Mouse (Mus musculus): ENCODE data around the gene Ccr1. TPM values are rescaled to one million over a fixed set of nuclear protein-coding genes. Genes with fewer than 3 reads are reported as not detected.

Ccr1 gene
- polyA plus RNA-seq (2012; rRNA removed) = 1.2 and 1.3 TPM in 2 replicates

- peak within 1 kb of the TSS; percentile 16; the same call in 1 of the 2 replicates for H3K27ac ChIP-seq (ENCODE audit: insufficient read depth, low read depth, low read length)
Observed at GRCm38 (mm10) chr9:123968290-123968912, at the start of gene Ccr1. Ccr1 (minus strand) TSS chr9:123968692.

GRCm38 (mm10) chr9:124016048-124016447 is 47.6 kb upstream of the Ccr1 start:
- TF ChIP-seq POLR2A (IDR thresholded peaks at IDR 0.05; ENCODE audit: low read depth, low read length) (no peak), CTCF (IDR thresholded peaks at IDR 0.05; ENCODE audit: extremely low read depth, insufficient read length, insufficient replicate concordance, low read depth, low read length) (no peak)
- H3K4me3 ChIP-seq (ENCODE audit: low read depth, low read length) = no peak overlapping the region
- H3K27me3 ChIP-seq (ENCODE audit: control insufficient read depth, insufficient read depth, low read length) = no peaks in the 10 kb centered on the region
- no peak overlapping the region for H3K27ac ChIP-seq (ENCODE audit: insufficient read depth, low read depth, low read length)
- 67% methylated on average over 2 of the region's 2 CpGs for WGBS
- no peaks in the 10 kb centered on the region for H3K36me3 ChIP-seq (ENCODE audit: control insufficient read depth, insufficient read depth, low read length)
- no peaks in the 10 kb centered on the region for H3K4me1 ChIP-seq (ENCODE audit: control insufficient read depth, insufficient read depth, insufficient read length, low read length)

More at GRCm38 (mm10) chr9:123968290-123968912, at the start of gene Ccr1:
- WGBS = 67% methylated on average over 1 of the region's 1 CpGs
- no peak within 1 kb of the TSS for H3K4me3 ChIP-seq (ENCODE audit: low read depth, low read length)
- TF ChIP-seq CTCF (IDR thresholded peaks at IDR 0.05; ENCODE audit: extremely low read depth, insufficient read length, insufficient replicate concordance, low read depth, low read length) (no peak), POLR2A (IDR thresholded peaks at IDR 0.05; ENCODE audit: low read depth, low read length) (no peak)
- no peaks in the 10 kb centered on the region for H3K27me3 ChIP-seq (ENCODE audit: control insufficient read depth, insufficient read depth, low read length)
- H3K36me3 ChIP-seq (ENCODE audit: control insufficient read depth, insufficient read depth, low read length) = no peaks in the 10 kb centered on the region
- peaks cover 2% of the 10 kb centered on the region; the same call in 1 of the 2 replicates for H3K4me1 ChIP-seq (ENCODE audit: control insufficient read depth, insufficient read depth, insufficient read length, low read length)

GRCm38 (mm10) chr9:124014985-124015652 is 46.6 kb upstream of the Ccr1 start:
- 79% methylated on average over 2 of the region's 2 CpGs for WGBS
- Histone ChIP-seq H3K27me3 (ENCODE audit: control insufficient read depth, insufficient read depth, low read length) (no peaks in the 10 kb centered on the region), H3K4me3 (ENCODE audit: low read depth, low read length) (no peak overlapping the region), H3K4me1 (ENCODE audit: control insufficient read depth, insufficient read depth, insufficient read length, low read length) (no peaks in the 10 kb centered on the region), H3K36me3 (ENCODE audit: control insufficient read depth, insufficient read depth, low read length) (no peaks in the 10 kb centered on the region), H3K27ac (ENCODE audit: insufficient read depth, low read depth, low read length) (no peak overlapping the region)
- TF ChIP-seq CTCF (IDR thresholded peaks at IDR 0.05; ENCODE audit: extremely low read depth, insufficient read length, insufficient replicate concordance, low read depth, low read length) = no peak
- TF ChIP-seq POLR2A (IDR thresholded peaks at IDR 0.05; ENCODE audit: low read depth, low read length) = no peak

GRCm38 (mm10) chr9:124013270-124013669 is 44.8 kb upstream of the Ccr1 start:
- 85% methylated on average over 3 of the region's 3 CpGs for WGBS
- no peaks in the 10 kb centered on the region for H3K27me3 ChIP-seq (ENCODE audit: control insufficient read depth, insufficient read depth, low read length)
- no peak overlapping the region for H3K27ac ChIP-seq (ENCODE audit: insufficient read depth, low read depth, low read length)
- H3K4me3 ChIP-seq (ENCODE audit: low read depth, low read length) = no peak overlapping the region
- no peaks in the 10 kb centered on the region for H3K4me1 ChIP-seq (ENCODE audit: control insufficient read depth, insufficient read depth, insufficient read length, low read length)
- no peaks in the 10 kb centered on the region for H3K36me3 ChIP-seq (ENCODE audit: control insufficient read depth, insufficient read depth, low read length)
- no peak for TF ChIP-seq POLR2A (IDR thresholded peaks at IDR 0.05; ENCODE audit: low read depth, low read length)
- TF ChIP-seq CTCF (IDR thresholded peaks at IDR 0.05; ENCODE audit: extremely low read depth, insufficient read length, insufficient replicate concordance, low read depth, low read length) = no peak

- 59% methylated on average over 2 of the region's 2 CpGs for WGBS
- H3K4me3 ChIP-seq (ENCODE audit: low read depth, low read length) = no peak overlapping the region
- H3K27ac ChIP-seq (ENCODE audit: insufficient read depth, low read depth, low read length) = no peak overlapping the region
- H3K27me3 ChIP-seq (ENCODE audit: control insufficient read depth, insufficient read depth, low read length) = no peaks in the 10 kb centered on the region
- TF ChIP-seq POLR2A (IDR thresholded peaks at IDR 0.05; ENCODE audit: low read depth, low read length) = no peak
- no peak for TF ChIP-seq CTCF (IDR thresholded peaks at IDR 0.05; ENCODE audit: extremely low read depth, insufficient read length, insufficient replicate concordance, low read depth, low read length)
- no peaks in the 10 kb centered on the region for H3K4me1 ChIP-seq (ENCODE audit: control insufficient read depth, insufficient read depth, insufficient read length, low read length)
- no peaks in the 10 kb centered on the region for H3K36me3 ChIP-seq (ENCODE audit: control insufficient read depth, insufficient read depth, low read length)
Observed at GRCm38 (mm10) chr9:124012691-124013090, 44.2 kb upstream of the Ccr1 start.

- H3K36me3 ChIP-seq (ENCODE audit: control insufficient read depth, insufficient read depth, low read length) = no peaks in the 10 kb centered on the region
- no peak overlapping the region for H3K27ac ChIP-seq (ENCODE audit: insufficient read depth, low read depth, low read length)
- no peak for TF ChIP-seq CTCF (IDR thresholded peaks at IDR 0.05; ENCODE audit: extremely low read depth, insufficient read length, insufficient replicate concordance, low read depth, low read length)
- no peak for TF ChIP-seq POLR2A (IDR thresholded peaks at IDR 0.05; ENCODE audit: low read depth, low read length)
- H3K4me3 ChIP-seq (ENCODE audit: low read depth, low read length) = no peak overlapping the region
- H3K4me1 ChIP-seq (ENCODE audit: control insufficient read depth, insufficient read depth, insufficient read length, low read length) = no peaks in the 10 kb centered on the region
- H3K27me3 ChIP-seq (ENCODE audit: control insufficient read depth, insufficient read depth, low read length) = no peaks in the 10 kb centered on the region
- 24% methylated on average over 2 of the region's 2 CpGs for WGBS
Observed at GRCm38 (mm10) chr9:123999784-124000183, 31.3 kb upstream of the Ccr1 start.

- no peak overlapping the region for H3K27ac ChIP-seq (ENCODE audit: insufficient read depth, low read depth, low read length)
- no peaks in the 10 kb centered on the region for H3K4me1 ChIP-seq (ENCODE audit: control insufficient read depth, insufficient read depth, insufficient read length, low read length)
- no peaks in the 10 kb centered on the region for H3K36me3 ChIP-seq (ENCODE audit: control insufficient read depth, insufficient read depth, low read length)
- H3K4me3 ChIP-seq (ENCODE audit: low read depth, low read length) = no peak overlapping the region
- TF ChIP-seq POLR2A (IDR thresholded peaks at IDR 0.05; ENCODE audit: low read depth, low read length) (no peak), CTCF (IDR thresholded peaks at IDR 0.05; ENCODE audit: extremely low read depth, insufficient read length, insufficient replicate concordance, low read depth, low read length) (no peak)
- WGBS = 68% methylated on average over 3 of the region's 3 CpGs
- no peaks in the 10 kb centered on the region for H3K27me3 ChIP-seq (ENCODE audit: control insufficient read depth, insufficient read depth, low read length)
Observed at GRCm38 (mm10) chr9:123997719-123998118, 29.2 kb upstream of the Ccr1 start.
